Mouse (Mus musculus) adrenal gland, adult 18-20 months (tissue): ENCODE measurements at regions not wholly inside any gene's neighbourhood (a gene's known extent, or its start where the extent isn't known, plus 50 kb on each side); places are given as distances from the start of the nearest gene placed in this dataset.

Experiments
- DNase-seq, 2 experiments: peaks; one replicate each; pipeline ENCODE4 v3.0.0; 2021 to 2022; ENCODE audit warnings: low spot score in 2 of 2

GRCm38 (mm10) chr13:54285968-54286367, 85.2 kb upstream of the Cplx2 start:
- no peak for DNase-seq

DNA sequence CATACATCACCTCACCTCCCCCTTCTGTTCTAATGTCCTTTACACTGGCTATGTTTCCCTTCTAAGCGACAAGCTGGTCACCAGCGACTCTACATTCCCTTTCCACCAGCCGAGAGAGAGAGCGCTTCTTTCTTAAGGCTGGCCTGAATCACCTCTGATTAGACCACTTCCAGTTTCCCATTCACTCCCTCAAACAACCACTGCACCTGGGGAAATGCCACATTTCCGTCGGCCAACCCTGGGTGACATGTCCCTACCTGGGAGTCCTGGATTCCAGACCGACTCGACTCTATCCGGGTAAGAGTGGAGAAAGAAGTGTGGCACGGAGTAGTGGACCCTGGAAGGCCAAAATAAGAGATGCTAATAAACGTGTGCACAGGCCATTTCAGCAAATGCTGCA, 84.5 kb upstream of the Cplx2 start:
- DNase-seq: no peak

DNA sequence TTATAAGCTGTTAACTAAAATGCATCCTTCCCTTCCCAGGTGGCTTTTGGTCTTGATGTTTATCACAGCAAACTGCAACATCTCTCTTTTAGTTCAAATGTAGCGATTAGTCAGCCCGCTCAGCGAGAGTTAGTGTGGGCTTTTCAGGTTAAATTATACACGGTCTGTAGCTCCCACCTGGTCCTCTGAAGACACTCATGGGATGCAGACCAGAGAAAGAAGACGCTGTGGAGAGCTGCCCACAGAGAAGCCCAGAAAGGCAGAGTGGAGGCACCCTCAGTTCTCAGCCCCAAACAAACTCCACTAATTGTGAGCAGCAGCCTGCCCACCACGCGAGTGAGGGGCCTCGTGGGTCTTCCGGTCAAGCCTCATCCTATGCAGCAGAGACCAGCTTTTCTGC, 81.1 kb upstream of the Cplx2 start:
- DNase-seq: no peak

DNA sequence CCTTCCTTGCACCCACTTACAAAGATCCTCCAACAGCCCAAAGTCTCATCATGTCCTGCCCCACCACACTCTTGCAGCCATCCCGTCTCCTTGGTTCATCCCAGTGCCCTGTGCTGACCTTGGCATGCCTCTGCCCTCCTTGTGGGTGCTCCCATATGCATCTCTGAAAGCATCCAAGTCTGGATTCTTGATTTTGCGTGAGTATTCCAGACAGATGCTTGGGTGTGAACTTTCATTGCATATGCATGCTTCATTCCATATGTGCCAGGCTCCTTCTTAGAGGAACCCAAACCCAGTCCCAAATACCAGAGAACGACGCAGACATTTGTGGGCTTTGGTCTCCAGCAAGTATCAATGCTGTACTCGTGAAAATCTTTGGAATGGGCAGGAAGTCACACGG, 78.8 kb upstream of the Cplx2 start:
- no peak for DNase-seq

DNA sequence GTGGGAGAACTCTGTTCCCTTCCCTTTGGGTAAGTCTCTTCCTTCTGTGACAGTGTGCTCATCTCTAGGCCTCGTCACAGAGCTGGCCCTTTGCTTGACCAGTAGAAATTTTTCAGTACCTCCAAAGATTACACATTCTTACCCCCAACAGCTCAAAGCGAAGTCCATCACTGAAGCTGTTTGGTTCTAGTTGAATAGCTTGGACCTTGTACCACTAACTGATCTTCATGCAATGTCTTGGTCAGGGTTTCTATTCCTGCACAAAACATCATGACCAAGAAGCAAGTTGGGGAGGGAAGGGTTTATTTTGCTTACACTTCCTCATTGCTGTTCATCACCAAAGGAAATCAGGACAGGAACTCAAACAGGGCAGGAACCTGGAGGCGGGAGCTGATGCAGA, 78.1 kb upstream of the Cplx2 start:
- no peak for DNase-seq

- DNase-seq: no peak
Observed at GRCm38 (mm10) chr13:54295475-54296259, 75.5 kb upstream of the Cplx2 start.

GRCm38 (mm10) chr13:54296260-54296555, 74.9 kb upstream of the Cplx2 start:
- no peak for DNase-seq

DNA sequence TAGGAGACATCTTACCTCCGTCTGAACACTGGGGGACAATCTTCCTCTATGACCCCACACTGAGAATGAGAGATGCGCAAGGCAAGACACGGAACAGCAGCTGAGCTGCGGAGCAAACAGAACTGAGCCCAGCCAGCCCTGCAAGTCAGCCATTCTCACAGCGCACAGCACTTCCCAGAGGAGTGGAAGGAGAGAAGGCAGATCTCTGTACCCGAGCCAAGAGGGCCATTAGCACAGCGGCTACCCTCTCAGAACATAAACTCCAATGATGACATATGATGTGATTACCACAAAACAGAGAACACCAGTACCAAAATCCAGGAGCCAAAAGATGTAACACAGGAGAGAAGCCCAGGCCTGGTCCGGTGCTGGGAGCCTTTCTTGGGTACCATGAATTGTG, 72.3 kb upstream of the Cplx2 start:
- no peak for DNase-seq

DNA sequence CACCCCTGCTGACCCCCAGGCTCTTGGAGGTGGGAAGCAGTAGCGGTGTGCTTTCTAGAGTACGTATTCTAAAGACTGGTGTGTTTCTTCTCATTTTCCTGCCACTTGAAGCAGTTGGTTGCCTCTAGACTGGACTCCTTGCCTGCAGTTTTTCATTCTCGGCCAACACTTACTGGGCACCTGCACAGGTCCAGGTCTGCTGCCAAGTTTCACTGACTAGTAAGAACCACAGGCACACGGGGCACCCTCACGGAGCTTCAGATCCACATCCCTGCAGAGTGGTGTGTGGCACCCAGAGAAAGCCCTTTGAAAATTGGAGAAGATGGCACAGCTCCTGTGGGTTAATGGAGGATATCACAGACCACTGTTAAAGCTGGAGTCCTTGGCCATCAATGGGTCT, 71.9 kb upstream of the Cplx2 start:
- no peak for DNase-seq

DNA sequence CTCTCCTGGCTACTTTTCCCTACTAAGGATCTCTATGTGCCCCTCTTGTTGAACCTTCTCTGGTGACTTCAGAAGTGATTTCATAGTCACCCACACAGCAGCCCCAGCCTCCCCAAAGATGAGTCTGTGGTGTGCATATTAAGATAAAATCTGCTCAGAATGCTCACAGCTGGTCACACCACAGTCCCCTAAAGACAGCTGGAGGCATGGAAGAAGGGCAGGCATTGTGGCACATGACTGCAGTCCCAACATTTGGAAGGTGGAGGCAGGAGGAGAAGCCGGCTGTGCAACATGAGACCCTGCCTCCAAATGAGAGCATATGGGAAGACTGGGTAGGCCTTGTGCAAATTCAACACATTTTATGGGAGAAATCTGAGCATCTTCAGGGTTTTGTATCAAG, 70.0 kb upstream of the Cplx2 start:
- DNase-seq: no peak

DNA sequence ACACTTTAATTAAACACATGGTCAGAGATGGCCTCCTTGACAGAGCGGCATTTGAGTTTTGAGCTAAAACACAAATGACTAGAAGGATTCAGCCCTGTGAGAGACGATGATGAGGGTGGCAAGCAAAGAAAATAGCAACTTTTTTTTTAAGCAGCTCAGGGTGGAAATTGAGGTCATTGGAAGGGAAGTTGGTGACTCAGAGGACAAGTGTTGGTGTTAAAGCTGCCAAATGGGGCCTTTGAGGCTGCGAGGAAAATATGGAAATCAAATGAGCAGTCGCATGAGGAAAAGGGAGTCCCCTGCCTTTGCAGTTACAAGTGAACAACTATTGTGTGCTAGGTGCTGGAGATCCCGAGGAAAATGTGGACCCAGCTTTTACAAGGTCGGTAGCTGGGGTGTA, 69.5 kb upstream of the Cplx2 start:
- no peak for DNase-seq

DNA sequence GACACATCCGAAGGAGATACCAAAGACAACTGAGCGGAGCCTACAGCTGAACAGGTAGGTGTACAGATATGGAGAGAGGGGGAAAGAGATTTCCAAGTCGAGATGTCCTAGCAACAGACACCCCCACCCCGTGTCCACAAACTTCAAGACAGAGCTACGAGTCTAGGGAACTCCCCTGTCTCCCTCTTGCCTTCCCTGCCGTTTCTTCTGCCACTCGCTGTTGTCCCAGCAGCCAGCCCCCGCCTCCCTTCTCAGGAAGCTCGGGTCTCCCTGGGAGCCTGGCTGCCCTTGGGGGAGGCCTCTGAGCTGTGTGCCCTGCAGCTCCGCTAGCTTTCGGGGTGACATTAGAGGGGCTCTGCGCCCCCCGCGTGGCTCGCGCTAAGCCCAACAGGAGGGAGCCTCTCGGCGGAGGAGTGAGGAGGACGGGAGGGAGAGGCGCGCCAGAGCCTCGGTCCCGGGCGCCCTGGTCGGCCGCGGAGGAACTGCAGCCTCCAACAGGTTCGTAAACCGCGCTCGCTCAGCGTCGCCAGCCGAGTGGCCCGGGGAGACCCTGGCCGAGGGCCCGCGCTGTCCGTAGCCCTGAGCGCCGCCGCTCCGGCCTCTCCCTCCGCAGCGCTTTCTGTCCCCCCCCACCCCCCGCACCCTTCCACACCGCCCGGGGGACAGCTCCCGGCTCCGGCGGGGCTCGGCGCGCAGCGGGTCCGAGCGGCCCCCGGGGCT, 68.6 kb upstream of the Cplx2 start:
- peak; percentile 48 to 51 for DNase-seq

DNA sequence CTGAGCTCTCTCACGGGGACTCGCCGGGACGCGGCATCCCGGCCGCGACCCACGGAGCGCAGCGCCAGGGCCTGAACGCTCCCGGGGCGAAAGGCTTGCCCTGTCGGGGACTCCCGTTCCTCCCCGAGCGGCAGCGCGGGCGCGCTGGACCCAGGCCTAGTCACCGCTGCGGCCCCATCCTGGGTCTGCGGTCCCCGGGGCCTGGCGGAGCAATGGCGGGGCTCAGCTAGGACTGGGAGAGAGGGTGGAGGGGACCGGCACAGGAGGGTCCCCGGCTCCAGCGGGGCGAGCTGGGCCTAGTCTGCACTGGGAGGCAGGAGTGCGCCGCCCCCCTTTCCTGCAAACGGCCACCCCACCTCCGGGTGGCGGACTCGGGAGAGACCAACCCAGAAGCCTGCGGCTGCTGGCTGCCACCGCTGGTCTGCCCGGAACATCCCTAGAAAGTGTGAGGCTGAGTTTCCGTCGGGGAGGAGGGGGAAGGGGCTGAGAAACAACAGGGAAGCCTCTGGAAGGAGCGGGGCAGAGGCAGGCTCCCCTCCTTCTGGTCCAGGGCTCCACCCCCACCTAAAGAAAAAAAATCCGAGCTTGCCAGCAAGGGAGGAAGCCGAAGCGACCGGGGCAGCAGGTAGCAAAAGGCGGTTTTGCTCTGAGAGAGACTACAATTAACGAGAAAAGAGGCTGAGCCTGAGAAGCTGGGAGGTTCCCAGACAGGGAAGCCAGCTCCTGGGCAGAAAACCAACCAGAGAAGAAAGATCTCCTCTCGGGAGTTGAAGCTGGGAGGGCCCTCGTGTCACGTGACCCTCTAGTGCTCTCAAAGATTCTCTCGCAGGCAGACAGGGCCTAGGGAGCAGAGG, 67.9 kb upstream of the Cplx2 start:
- DNase-seq: peak; percentile 65 to 74

GRCm38 (mm10) chr13:54304251-54304650, 66.9 kb upstream of the Cplx2 start:
- no peak for DNase-seq

DNA sequence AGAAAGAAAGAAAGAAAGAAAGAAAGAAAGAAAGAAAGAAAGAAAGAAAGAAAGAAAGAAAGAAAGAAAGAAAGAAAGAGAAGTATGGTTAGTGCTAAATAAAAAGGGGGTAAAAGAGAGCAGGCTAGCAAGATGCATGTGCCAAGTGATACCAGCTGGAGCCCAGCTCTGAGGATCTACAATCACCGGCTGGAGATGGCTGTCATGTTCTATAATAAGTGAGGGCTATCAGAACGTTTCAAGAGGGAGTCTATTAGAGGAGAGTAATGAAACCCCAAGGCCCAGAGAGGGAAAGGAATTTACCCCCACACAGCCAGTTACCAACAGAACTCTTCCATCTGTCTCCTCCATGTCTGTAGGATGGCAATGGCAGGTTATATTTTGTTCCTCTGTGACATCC, 62.6 kb upstream of the Cplx2 start:
- no peak for DNase-seq

DNA sequence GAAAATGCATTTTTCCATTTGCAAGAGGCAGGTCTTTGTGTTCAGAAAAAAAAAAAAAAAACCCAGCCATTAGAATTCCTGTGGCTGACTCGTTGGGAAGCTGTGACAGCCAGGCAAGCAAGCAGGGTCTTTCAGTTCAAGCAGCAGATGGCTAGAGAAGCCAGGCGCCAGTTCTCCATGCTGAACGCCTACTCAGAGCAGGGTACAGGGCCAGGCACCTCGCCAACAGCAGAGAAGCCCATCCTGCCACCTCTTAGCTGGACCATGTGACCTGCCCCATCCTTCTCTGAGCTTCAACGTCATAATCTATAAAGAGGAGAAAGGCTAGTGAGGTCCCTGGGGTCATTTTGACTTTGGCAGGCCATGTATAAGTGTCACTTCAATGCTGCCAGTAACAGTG, 61.8 kb upstream of the Cplx2 start:
- DNase-seq: no peak

GRCm38 (mm10) chr13:54310144-54310543, 61.0 kb upstream of the Cplx2 start:
- DNase-seq: no peak

- DNase-seq: no peak
Observed at GRCm38 (mm10) chr13:54311327-54312026, 59.7 kb upstream of the Cplx2 start.

DNA sequence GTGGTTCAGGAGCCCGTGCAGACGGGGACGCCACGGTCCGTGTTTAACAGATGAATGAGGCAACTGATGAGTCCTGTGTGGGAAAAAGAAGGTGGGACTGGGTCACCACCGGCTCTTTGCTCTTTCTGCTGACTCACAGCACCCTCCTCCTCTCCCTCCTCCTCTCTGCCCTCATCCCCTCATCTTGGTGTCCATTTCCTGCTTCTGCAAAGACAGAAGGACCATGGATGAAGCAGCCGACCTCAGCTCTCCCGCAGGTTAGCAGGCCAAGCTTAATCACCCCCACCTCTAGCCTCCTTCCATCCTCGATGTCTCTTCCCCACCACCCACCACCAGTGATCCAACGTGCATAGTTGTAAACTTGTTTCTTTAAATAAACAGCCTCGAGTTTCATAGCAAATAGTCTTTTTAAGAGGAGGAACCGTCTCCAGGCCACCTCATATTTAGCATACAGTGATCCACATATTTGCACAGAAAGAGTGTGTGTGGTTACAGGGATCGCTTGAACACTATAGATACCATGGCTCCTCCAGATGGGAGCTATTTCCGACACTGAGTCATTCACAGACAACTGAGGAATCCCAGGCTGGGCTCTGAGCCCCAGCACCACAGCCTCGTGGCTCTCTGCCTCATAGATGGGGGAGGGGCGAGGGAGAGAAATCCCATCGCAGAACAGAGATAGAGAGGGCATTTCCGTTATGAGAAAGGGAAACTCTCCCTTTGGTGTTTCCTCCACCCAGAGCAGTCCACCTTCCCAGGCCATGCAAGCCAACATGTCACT, 58.6 kb upstream of the Cplx2 start:
- no peak for DNase-seq

GRCm38 (mm10) chr13:54315333-54315732, 55.8 kb upstream of the Cplx2 start:
- no peak for DNase-seq

GRCm38 (mm10) chr13:54316907-54317306, 54.2 kb upstream of the Cplx2 start:
- DNase-seq: no peak
